9 mouse cellular contexts compared by ENCODE assay signal in the genomic region with DNA sequence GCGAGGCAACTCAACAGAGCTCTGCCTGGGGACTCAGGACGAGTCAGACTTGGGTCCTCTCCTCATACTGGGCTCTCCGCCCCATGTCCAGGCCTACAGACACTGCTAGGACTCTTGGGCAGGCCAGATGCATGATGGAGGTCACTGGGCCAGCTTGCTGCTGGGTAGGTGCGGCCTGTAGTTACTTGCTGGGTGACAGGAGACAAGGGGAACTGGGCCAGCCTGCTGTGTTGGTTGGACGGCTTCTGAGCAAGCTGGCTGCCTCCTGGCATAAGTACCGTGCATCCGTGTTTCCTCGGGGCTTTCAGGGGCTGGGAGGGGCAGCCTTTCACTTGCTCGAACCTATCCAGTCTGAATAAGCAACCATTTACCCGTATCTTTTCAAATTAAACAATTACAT. TPM values are rescaled to one million over a fixed set of nuclear protein-coding genes. Genes with fewer than 3 reads are reported as not detected.
DNase-seq lines count a peak whose midpoint lies in the region; ATAC-seq and TF ChIP-seq lines count a peak whose summit lies in the region.
"Had no signal": no experiment of that assay in that cellular context is flagged by ENCODE, and none has a peak within 500 bp of the region (broad histone marks: within the 10 kb centered on the region; RNA-seq: fewer than 3 reads in every experiment).

No protein-coding gene starts in this region.

- no peak overlapping the region for H3K4me2 ChIP-seq in neural tube, embryonic 13.5 days
- H3K4me2 ChIP-seq: midbrain, embryonic 12.5 days had no signal

- H3K36me3 ChIP-seq in heart, adult 2 months (ENCODE audit: control insufficient read depth, insufficient read depth, low read length), result no peaks in the 10 kb centered on the region
- peaks cover 45% of the 10 kb centered on the region for H3K36me3 ChIP-seq in neural tube, embryonic 13.5 days

- H3K27ac ChIP-seq in heart, adult 2 months, result no peak overlapping the region
- peak overlapping the region; percentile 29 for H3K27ac ChIP-seq in neural tube, embryonic 13.5 days (replicated peaks)
- H3K27ac ChIP-seq: midbrain, embryonic 12.5 days had no signal

- peaks cover 3% of the 10 kb centered on the region for H3K4me1 ChIP-seq in heart, adult 2 months (ENCODE audit: control insufficient read depth, insufficient read depth, low read length)
- H3K4me1 ChIP-seq in neural tube, embryonic 13.5 days (replicated peaks), result peaks cover 40% of the 10 kb centered on the region

- no peaks in the 10 kb centered on the region for H3K79me2 ChIP-seq in heart, adult 2 months (replicated peaks; ENCODE audit: control insufficient read depth, insufficient read depth, low read length)

- no peak overlapping the region for H3K4me3 ChIP-seq in heart, adult 2 months
- no peak overlapping the region for H3K4me3 ChIP-seq in neural tube, embryonic 13.5 days
- H3K4me3 ChIP-seq: midbrain, embryonic 12.5 days had no signal

- 77% methylated on average over 10 of the region's 10 CpGs for WGBS in heart, adult 2 months
- WGBS in neural tube, embryonic 13.5 days, result 77% methylated on average over 10 of the region's 10 CpGs

- no peak for DNase-seq in heart, adult 2 months
- no peak for DNase-seq in heart, adult 9 months (ENCODE audit: low spot score in 2 of 2)
- no peak for DNase-seq in neural tube, embryonic 10.5 days (ENCODE audit: extremely low spot score, low spot score)
- DNase-seq in heart, postnatal 10 days, result peak; percentile 14 to 23
- peak; percentile 80 for DNase-seq in urinary bladder, postnatal 14 days (ENCODE audit: low spot score)
- DNase-seq in gastrocnemius, postnatal 36 days, result no peak
- no peak for DNase-seq in thymus, postnatal 4 days

- no peak for TF ChIP-seq POLR2A in heart, adult 2 months (IDR thresholded peaks at IDR 0.05; ENCODE audit: insufficient read depth, low read depth, low read length)

- no peaks in the 10 kb centered on the region for H3K27me3 ChIP-seq in heart, adult 2 months (ENCODE audit: control insufficient read depth, insufficient read depth, low read length)
- no peaks in the 10 kb centered on the region for H3K27me3 ChIP-seq in neural tube, embryonic 13.5 days
- H3K27me3 ChIP-seq: midbrain, embryonic 12.5 days had no signal

- H3K9me3 ChIP-seq in neural tube, embryonic 13.5 days, result no peaks in the 10 kb centered on the region
- H3K9me3 ChIP-seq: midbrain, embryonic 12.5 days had no signal

- ATAC-seq in neural tube, embryonic 13.5 days (ENCODE audit: low read depth), result no peak

- intact Hi-C loops in heart, adult 2 months (cut with DNase I), result no loop called here
- intact Hi-C loops in heart, postnatal 10 days (cut with DNase I), result no loop called here
- intact Hi-C loops in gastrocnemius, postnatal 36 days (cut with DNase I), result no loop called here

- no peak for TF ChIP-seq EP300 in heart, adult 2 months (IDR thresholded peaks at IDR 0.05; ENCODE audit: insufficient read depth, low read depth, low read length)

- TF ChIP-seq CTCF in heart, adult 2 months (IDR thresholded peaks at IDR 0.05), result no peak

- H3K9ac ChIP-seq in heart, adult 2 months (ENCODE audit: low read depth, low read length), result peak overlapping the region; percentile 38
- peak overlapping the region; percentile 1; the same call in 1 of the 2 replicates for H3K9ac ChIP-seq in neural tube, embryonic 13.5 days
- H3K9ac ChIP-seq: midbrain, embryonic 12.5 days had no signal

RNA-seq across cellular contexts. Expression of a gene that starts 21.0 kb away (rescaled TPM):
- 1 to 10 TPM; 6.3 to 7.3 TPM for total RNA-seq in heart, adult 2 months (2021)
- 9.7 and 10.9 TPM in 2 replicates for polyA plus RNA-seq in heart, adult 2 months (2012; rRNA removed)
- 25.6 and 26.5 TPM in 2 replicates for polyA plus RNA-seq in neural tube, embryonic 13.5 days (2015; fragmentation: Nextera tagmentation; extraction: Ambion mirVana)
- total RNA-seq in heart, postnatal 10 days (2021), result 10 to 100 TPM in 1 of 2 experiments, 1 to 10 TPM in 1; 9.5 to 10.7 TPM
- 1 to 10 TPM; 6.0 to 6.4 TPM for total RNA-seq in gastrocnemius, postnatal 36 days (2021)

RNA-seq across cellular contexts. Expression of a gene that starts 22.7 kb away (rescaled TPM):
- total RNA-seq in heart, adult 2 months (2021), result 10 to 100 TPM; 16.7 to 18.6 TPM
- polyA plus RNA-seq in heart, adult 2 months (2012; rRNA removed), result 25.8 and 30.5 TPM in 2 replicates
- 0.14 and 0.20 TPM in 2 replicates for polyA plus RNA-seq in neural tube, embryonic 13.5 days (2015; fragmentation: Nextera tagmentation; extraction: Ambion mirVana)
- 10 to 100 TPM; 18.0 to 32.2 TPM for total RNA-seq in heart, postnatal 10 days (2021)
- not detected for total RNA-seq in gastrocnemius, postnatal 36 days (2021)

RNA-seq across cellular contexts. Expression of a gene that starts 35.7 kb away (rescaled TPM):
- total RNA-seq in heart, adult 2 months (2021), result not detected
- not detected in 2 replicates for polyA plus RNA-seq in heart, adult 2 months (2012; rRNA removed)
- polyA plus RNA-seq in neural tube, embryonic 13.5 days (2015; fragmentation: Nextera tagmentation; extraction: Ambion mirVana), result 0.14 TPM in 1 of 2 replicates, not detected in the other
- total RNA-seq in heart, postnatal 10 days (2021), result not detected
- total RNA-seq in gastrocnemius, postnatal 36 days (2021), result not detected
- polyA plus RNA-seq: midbrain, embryonic 12.5 days had no signal

RNA-seq across cellular contexts. Expression of a gene that starts 38.7 kb away (rescaled TPM):
- total RNA-seq in heart, adult 2 months (2021), result not detected
- not detected in 2 replicates for polyA plus RNA-seq in heart, adult 2 months (2012; rRNA removed)
- 0.63 TPM in 1 of 2 replicates, not detected in the other for polyA plus RNA-seq in neural tube, embryonic 13.5 days (2015; fragmentation: Nextera tagmentation; extraction: Ambion mirVana)
- total RNA-seq in heart, postnatal 10 days (2021), result not detected
- total RNA-seq in gastrocnemius, postnatal 36 days (2021), result not detected

RNA-seq across cellular contexts. Expression of a gene that starts 41.3 kb away (rescaled TPM):
- total RNA-seq in heart, adult 2 months (2021), result under 1 TPM; 0.09 to 0.21 TPM
- 1.0 and 1.6 TPM in 2 replicates for polyA plus RNA-seq in heart, adult 2 months (2012; rRNA removed)
- polyA plus RNA-seq in neural tube, embryonic 13.5 days (2015; fragmentation: Nextera tagmentation; extraction: Ambion mirVana), result 0.79 and 1.9 TPM in 2 replicates
- 1 to 10 TPM in 1 of 2 experiments, under 1 TPM in 1; 0.43 to 1.4 TPM for total RNA-seq in heart, postnatal 10 days (2021)
- total RNA-seq in gastrocnemius, postnatal 36 days (2021), result 1 to 10 TPM in 1 of 2 experiments, under 1 TPM in 1; 0.57 to 1.1 TPM

Comparison
In these comparisons a context has a peak if more than half of its experiments do, and no peak if none do; other contexts are left out.
1. DNase-seq: peak in heart, postnatal 10 days (2 of 2) and urinary bladder, postnatal 14 days (single experiment); none in heart, adult 2 months (0 of 2), heart, adult 9 months (0 of 2), neural tube, embryonic 10.5 days (single experiment), gastrocnemius, postnatal 36 days (0 of 2) and thymus, postnatal 4 days (single experiment).
2. RNA of a gene that starts 22.7 kb away (total RNA-seq): 18.0 to 32.2 TPM in heart, postnatal 10 days and 16.7 to 18.6 TPM in heart, adult 2 months; not detected in gastrocnemius, postnatal 36 days; every median in the first group is over 10 times any median in the second.